Mouse (Mus musculus) spleen, adult 2 months (tissue): ENCODE measurements around the gene Mcoln3.

Experiments used
- CTCF ChIP-seq: fragments of 200-500 bp; IDR thresholded peaks from 2 replicates; pipeline ENCODE4 v1.5.1; 2011; ENCODE audit warnings: mild to moderate bottlenecking, inconsistent platforms; ENCODE audit not compliant: insufficient read depth, insufficient read length, insufficient replicate concordance; ENCODE audit errors: extremely low read depth
- POLR2A ChIP-seq: fragments of 200-500 bp; IDR thresholded peaks from 2 replicates; pipeline ENCODE4 v1.6.1; 2011; ENCODE audit warnings: low read depth, low read length, inconsistent platforms

DNA sequence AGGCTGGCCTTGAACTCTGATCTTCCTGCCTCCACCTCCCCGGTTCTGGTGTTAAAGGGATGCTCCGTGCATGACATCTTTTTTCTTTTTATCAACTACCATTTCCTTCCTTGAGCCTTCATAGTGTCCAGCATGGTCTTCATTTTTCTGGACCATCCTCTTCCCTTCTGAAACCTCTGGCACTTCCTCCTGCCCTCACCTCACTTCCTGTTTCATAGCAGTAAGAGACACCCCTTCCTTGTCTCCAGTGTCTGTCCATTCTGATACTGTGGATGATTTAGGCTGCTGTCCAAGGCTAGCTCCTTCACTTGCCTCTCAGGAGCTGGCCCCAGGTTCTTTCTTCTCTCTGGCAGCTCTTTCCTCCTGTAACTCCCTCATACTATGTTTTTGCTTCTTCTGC, 18.2 kb downstream of the Mcoln3 start:
- TF ChIP-seq CTCF (no peak), POLR2A (no peak)
